Mouse (Mus musculus) gastrocnemius, adult 2 months (tissue): ENCODE measurements around the gene Gm17662. TPM values are rescaled to one million over a fixed set of nuclear protein-coding genes. Genes with fewer than 3 reads are reported as not detected.

ENCODE experiments used
- DNase-seq: peaks from one replicate; pipeline ENCODE4 v3.0.0; 2022
- H3K27ac ChIP-seq: fragments of 200-600 bp; 2 replicates; pipeline ENCODE4 v1.8.1; 2022; ENCODE audit warnings: mild to moderate bottlenecking
- H3K4me3 ChIP-seq: fragments of 200-600 bp; 2 replicates; pipeline ENCODE4 v1.8.1; 2022; ENCODE audit warnings: mild to moderate bottlenecking, moderate library complexity
- CTCF ChIP-seq: fragments of 200-600 bp; IDR thresholded peaks from 2 replicates; pipeline ENCODE4 v1.8.1; 2022; ENCODE audit warnings: antibody characterized with exemption, mild to moderate bottlenecking, moderate library complexity
- intact Hi-C: fragments of 180-260 bp; cut with DNase I; formaldehyde crosslinking; loops from one replicate; pipeline ENCODE4 v1.15.1; 2025
- total RNA-seq, 2 experiments: library from RNA; stranded (reverse); gene quantifications; 2 replicates each; pipeline ENCODE4 v1.2.3; 2021

Gene Gm17662
- total RNA-seq, 2 experiments from 2014 or later: not detected

GRCm38 (mm10) chr4:104894004-104894734, 37.0 kb downstream of the Gm17662 start:
- intact Hi-C loops: loop anchor here (5.0 to 10.0 kb wide), 3 partner anchors 227 to 1189 kb away; no protein-coding TSS in a partner anchor
- peak; percentile 47 for DNase-seq
- no peak overlapping the region for H3K27ac ChIP-seq
- no peak overlapping the region for H3K4me3 ChIP-seq
- peak; percentile 97 for TF ChIP-seq CTCF

DNA sequence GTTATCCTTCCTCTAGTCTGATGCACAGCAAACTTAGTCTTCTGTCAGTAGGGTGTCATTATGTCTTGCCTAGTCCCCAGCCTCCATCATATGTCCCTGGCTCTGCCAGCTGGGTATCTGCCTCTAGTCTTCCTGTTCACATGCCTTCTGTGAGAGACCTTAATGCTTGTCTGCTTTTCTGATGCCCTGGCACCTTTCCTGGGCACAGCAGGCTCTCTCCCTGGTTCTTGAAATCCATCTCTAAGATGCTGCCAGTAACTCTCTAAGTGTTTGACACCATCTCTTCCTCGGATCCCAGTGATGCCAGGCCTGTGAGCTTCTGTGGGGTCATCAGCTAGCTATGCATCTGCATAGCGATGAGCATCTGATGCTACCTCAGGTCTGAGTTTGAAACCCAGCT, 45.7 kb downstream of the Gm17662 start:
- Histone ChIP-seq H3K27ac (no peak overlapping the region), H3K4me3 (no peak overlapping the region)
- intact Hi-C loops: no loop called here
- DNase-seq: no peak
- no peak for TF ChIP-seq CTCF

DNA sequence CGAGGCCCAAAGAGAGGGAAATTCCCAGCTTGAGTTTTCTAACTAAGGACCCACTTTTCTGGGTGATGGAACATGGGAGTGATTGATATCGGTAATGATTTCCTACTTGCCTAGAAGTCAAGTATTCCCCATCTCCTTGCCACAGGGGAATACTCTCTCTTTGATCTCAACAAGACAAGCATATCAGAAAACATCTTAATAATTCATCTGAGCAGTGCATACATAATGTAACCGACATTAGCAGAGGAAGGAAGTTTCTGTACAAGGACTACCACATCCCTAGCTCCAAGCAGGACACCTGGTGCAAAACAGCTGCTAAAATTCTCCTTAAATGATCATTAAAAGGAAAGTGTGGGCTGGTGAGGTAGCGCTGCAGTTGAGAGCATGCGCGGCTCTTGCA, 47.9 kb downstream of the Gm17662 start:
- intact Hi-C loops: no loop called here
- Histone ChIP-seq H3K4me3 (no peak overlapping the region), H3K27ac (no peak overlapping the region)
- no peak for DNase-seq
- TF ChIP-seq CTCF: no peak

Other genes starting within 250 kb of the Gm17662 start
- gene C8b, start 91.0 kb upstream of the Gm17662 start, total RNA-seq: not detected
- not detected for gene C8a, start 19.1 kb downstream of the Gm17662 start, total RNA-seq
- under 1 TPM; 0.08 to 0.25 TPM for gene Fyb2, start 56.1 kb downstream of the Gm17662 start, total RNA-seq